Mouse (Mus musculus) liver, adult 2 months (tissue): Measurements from ENCODE around the gene Raf1.

Experiments used
- CTCF ChIP-seq: fragments of 200-500 bp; IDR thresholded peaks from 2 replicates; pipeline ENCODE4 v1.5.1; 2011; ENCODE audit warnings: low read depth, low read length, control low read depth
- POLR2A ChIP-seq: fragments of 200-500 bp; IDR thresholded peaks from 2 replicates; pipeline ENCODE4 v1.6.1; 2011; ENCODE audit warnings: low read length, control low read depth; ENCODE audit not compliant: insufficient read depth; ENCODE audit errors: extremely low read depth

DNA sequence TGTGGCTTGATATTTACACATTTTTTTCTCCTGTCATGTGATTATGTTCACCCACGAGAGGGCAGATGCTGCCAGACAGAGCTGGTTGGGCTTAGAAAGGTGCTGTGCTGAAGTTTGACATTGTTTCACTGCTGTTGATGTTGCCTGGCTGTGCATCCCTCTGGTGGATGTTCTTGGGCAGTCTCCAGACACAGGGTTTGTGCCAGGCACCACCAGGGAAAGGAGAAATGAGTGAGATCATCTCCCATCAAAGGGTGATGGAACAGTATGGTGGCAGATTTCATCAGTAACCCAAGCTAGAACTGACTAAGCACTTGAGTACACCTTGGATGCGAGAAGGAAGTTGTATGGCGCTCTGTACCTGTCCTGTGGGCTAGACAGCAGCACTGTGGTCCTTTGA lies 60.5 kb downstream of the Raf1 start:
- TF ChIP-seq CTCF = no peak
- TF ChIP-seq POLR2A = no peak
